Mouse (Mus musculus) neural tube, embryonic 11.5 days (tissue): ENCODE measurements at regions not wholly inside any gene's neighbourhood (a gene's known extent, or its start where the extent isn't known, plus 50 kb on each side); places are given as distances from the start of the nearest gene placed in this dataset.
A peak's percentile ranks its signal among the peaks of the same experiment; 100 is the strongest.
"Not testable (repeated sequence)": the region's sequence is repeated elsewhere in the genome, so short reads cannot be mapped to it uniquely, and the experiment has no call there.

ENCODE experiments used
- ATAC-seq: fragments of 200-750 bp; cut with Nextera tagmentation; 2 replicates; pipeline ENCODE4 v1.8.0; 2017; ENCODE audit warnings: moderate number of reproducible peaks, mild to moderate bottlenecking, moderate TSS enrichment, moderate library complexity; ENCODE audit not compliant: insufficient read depth, low FRiP score, low TSS enrichment
- DNase-seq: peaks from one replicate; pipeline ENCODE4 v3.0.0-alpha.2; 2015; ENCODE audit warnings: low spot score
- H3K27ac ChIP-seq: fragments of 300-500 bp; sonication (generic); 2 replicates; pipeline ENCODE4 v1.5.1; 2014; ENCODE audit warnings: low read depth, mild to moderate bottlenecking, low read length
- H3K27me3 ChIP-seq: fragments of 300-500 bp; sonication (generic); 2 replicates; pipeline ENCODE4 v1.6.1; 2014; ENCODE audit warnings: mild to moderate bottlenecking, low read length, mixed read lengths; ENCODE audit not compliant: control insufficient read depth, insufficient read depth
- H3K36me3 ChIP-seq: fragments of 300-500 bp; sonication (generic); 2 replicates; pipeline ENCODE4 v1.6.1; 2014; ENCODE audit warnings: mild to moderate bottlenecking, low read length, moderate library complexity, mixed read lengths; ENCODE audit not compliant: control insufficient read depth, insufficient read depth
- H3K4me1 ChIP-seq: fragments of 300-500 bp; sonication (generic); 2 replicates; pipeline ENCODE4 v1.6.1; 2014; ENCODE audit warnings: low read length, mixed read lengths; ENCODE audit not compliant: control insufficient read depth, insufficient read depth
- H3K4me2 ChIP-seq: fragments of 300-500 bp; sonication (generic); 2 replicates; pipeline ENCODE4 v1.6.1; 2014; ENCODE audit warnings: low read depth, mild to moderate bottlenecking, moderate library complexity
- H3K4me3 ChIP-seq: fragments of 300-500 bp; sonication (generic); 2 replicates; pipeline ENCODE4 v1.5.1; 2014; ENCODE audit warnings: low read depth, low read length
- H3K9ac ChIP-seq: fragments of 300-500 bp; sonication (generic); 2 replicates; pipeline ENCODE4 v1.6.1; 2014; ENCODE audit warnings: mild to moderate bottlenecking, low read length
- H3K9me3 ChIP-seq: fragments of 300-500 bp; sonication (generic); 2 replicates; pipeline ENCODE4 v1.6.1; 2016; ENCODE audit warnings: low read length; ENCODE audit not compliant: control insufficient read depth
- WGBS: fragments of 180-500 bp; shearing (Covaris S2); extraction: QIAGEN DNeasy Blood & Tissue Kit; methylation state at CpG from one replicate; pipeline ENCODE4 v1.1.7; 2014; 5-methylcytosine and 5-hydroxymethylcytosine counted together

DNA sequence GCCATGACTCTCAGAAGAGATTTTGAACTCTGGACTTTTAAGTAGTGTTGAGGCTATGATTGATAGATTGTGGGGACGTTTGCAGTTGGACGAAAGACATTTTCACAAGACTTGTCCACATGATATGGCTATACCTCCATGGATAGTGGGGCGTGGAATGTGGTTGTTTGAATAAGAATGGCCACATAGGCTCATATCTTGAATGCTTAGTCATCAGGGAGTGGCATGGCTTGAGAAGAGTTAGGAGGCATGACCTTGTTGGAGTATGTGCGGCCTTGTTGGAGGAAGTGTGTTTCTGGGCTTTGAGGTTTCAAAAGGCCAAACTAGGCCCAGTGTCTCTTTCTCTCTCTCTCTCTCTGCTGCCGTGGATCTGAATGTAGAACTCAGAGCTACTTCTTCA, 204.7 kb upstream of the Pclo start:
- DNase-seq (no peak), ATAC-seq (no peak)
- H3K4me2 ChIP-seq: no peak overlapping the region
- H3K36me3 ChIP-seq: no peaks in the 10 kb centered on the region
- H3K27me3 ChIP-seq: no peaks in the 10 kb centered on the region
- H3K4me1 ChIP-seq: no peaks in the 10 kb centered on the region
- H3K4me3 ChIP-seq: no peak overlapping the region
- no peak overlapping the region for H3K27ac ChIP-seq
- H3K9me3 ChIP-seq: no peaks in the 10 kb centered on the region
- H3K9ac ChIP-seq: no peak overlapping the region
- WGBS: 90% methylated on average over 5 of the region's 5 CpGs

DNA sequence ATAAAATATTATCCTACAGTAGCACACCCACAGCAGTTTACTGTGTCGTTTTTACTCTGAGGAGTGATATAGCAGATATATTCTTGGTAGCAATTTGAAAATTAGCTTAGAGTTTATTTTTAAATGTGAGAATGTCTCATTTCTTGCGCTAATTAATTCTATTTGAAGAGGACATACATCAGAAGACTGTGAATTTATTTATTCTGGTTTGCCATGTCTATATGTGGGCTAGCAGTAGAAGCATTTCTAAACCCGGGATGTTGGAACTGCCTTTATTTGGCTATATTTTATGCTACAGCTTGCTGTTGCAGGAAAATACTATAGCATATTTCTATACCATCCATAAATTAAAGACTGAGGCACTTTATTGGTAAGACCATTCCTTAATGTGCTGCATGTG, 203.0 kb upstream of the Pclo start:
- WGBS: 88% methylated on average over 3 of the region's 3 CpGs
- ATAC-seq (no peak), DNase-seq (no peak)
- Histone ChIP-seq H3K27me3 (no peaks in the 10 kb centered on the region), H3K36me3 (no peaks in the 10 kb centered on the region), H3K9ac (no peak overlapping the region), H3K4me2 (no peak overlapping the region), H3K4me3 (no peak overlapping the region), H3K4me1 (no peaks in the 10 kb centered on the region), H3K9me3 (no peaks in the 10 kb centered on the region), H3K27ac (no peak overlapping the region)

- H3K4me1 ChIP-seq: no peaks in the 10 kb centered on the region
- H3K4me3 ChIP-seq: no peak overlapping the region
- WGBS: 87% methylated on average over 4 of the region's 4 CpGs
- H3K9ac ChIP-seq: no peak overlapping the region
- DNase-seq (no peak), ATAC-seq (no peak)
- H3K27me3 ChIP-seq: no peaks in the 10 kb centered on the region
- no peak overlapping the region for H3K4me2 ChIP-seq
- no peaks in the 10 kb centered on the region for H3K36me3 ChIP-seq
- H3K27ac ChIP-seq: no peak overlapping the region
- H3K9me3 ChIP-seq: no peaks in the 10 kb centered on the region
Observed at GRCm38 (mm10) chr5:14320216-14320615, 194.5 kb upstream of the Pclo start.

DNA sequence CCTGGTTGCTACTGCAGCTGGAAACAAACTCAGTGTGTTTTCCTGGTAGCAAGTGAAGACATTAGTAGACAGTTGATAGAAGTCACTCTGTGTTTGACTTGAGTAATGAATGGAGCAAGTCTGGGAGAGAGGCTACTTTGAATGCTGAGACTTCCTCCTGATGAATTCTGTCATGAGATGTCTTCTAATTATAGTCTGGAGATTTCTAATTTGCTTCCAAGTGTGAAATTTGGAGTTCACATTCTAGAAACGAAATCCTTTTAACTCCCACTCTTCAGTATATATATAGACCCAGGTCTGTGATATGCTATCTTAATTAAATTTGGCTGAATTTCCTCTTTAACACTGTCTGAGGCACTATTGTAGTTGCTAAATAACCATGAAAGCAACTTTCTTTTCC, 192.7 kb upstream of the Pclo start:
- WGBS: 67% methylated on average over 1 of the region's 1 CpGs

GRCm38 (mm10) chr5:14360446-14360845, 154.3 kb upstream of the Pclo start:
- 71% methylated on average over 1 of the region's 1 CpGs for WGBS
- no peak for DNase-seq
- Histone ChIP-seq H3K9ac (no peak overlapping the region), H3K36me3 (no peaks in the 10 kb centered on the region), H3K4me3 (no peak overlapping the region), H3K9me3 (no peaks in the 10 kb centered on the region), H3K4me2 (no peak overlapping the region), H3K27ac (no peak overlapping the region), H3K4me1 (no peaks in the 10 kb centered on the region), H3K27me3 (no peaks in the 10 kb centered on the region)
- no peak for ATAC-seq

More for the DNA sequence above, 192.7 kb upstream of the Pclo start:
- H3K9ac ChIP-seq: no peak overlapping the region
- H3K27ac ChIP-seq: no peak overlapping the region
- no peak overlapping the region for H3K4me2 ChIP-seq
- ATAC-seq: no peak
- H3K4me1 ChIP-seq: no peaks in the 10 kb centered on the region
- no peak overlapping the region for H3K4me3 ChIP-seq
- no peaks in the 10 kb centered on the region for H3K36me3 ChIP-seq
- DNase-seq: no peak
- H3K9me3 ChIP-seq: no peaks in the 10 kb centered on the region
- no peaks in the 10 kb centered on the region for H3K27me3 ChIP-seq

DNA sequence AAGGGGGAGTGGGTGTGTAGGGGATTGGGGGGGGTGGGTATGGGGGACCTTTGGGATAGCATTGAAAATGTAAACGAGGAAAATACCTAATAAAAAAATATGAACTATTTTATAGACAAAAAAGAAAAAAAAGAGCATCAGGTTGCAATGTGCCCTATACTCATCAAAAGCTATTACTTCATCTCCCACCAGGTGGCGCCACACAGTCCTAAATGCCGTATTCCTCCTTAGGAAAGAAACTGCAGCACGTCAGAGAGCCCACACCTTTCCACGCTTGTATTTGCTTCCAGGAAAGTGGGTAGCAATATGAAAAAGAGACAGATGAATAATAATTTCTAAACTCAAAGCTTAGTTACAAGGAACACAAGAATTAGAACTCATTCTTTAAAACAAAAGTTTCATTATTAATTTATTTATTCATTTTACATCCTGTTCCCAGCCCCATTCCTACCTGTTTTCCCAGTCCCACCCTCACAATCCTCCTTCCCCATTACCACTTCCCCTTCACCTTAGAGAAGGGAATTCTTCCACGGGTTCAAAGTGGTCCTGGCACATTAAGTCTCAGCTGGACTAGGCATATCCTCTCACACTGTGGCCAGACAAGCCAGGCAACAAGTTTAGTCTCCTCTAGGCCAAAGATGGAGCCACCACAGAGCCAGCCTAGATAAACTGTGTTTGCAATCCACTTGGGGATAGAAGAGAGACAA, 125.4 kb upstream of the Pclo start:
- H3K4me1 ChIP-seq: no peaks in the 10 kb centered on the region
- H3K9ac ChIP-seq: no peak overlapping the region
- no peaks in the 10 kb centered on the region for H3K36me3 ChIP-seq
- WGBS: 24% methylated on average over 6 of the region's 6 CpGs
- ATAC-seq: peak; percentile 86; the same call in 1 of the 2 replicates
- no peaks in the 10 kb centered on the region for H3K9me3 ChIP-seq
- DNase-seq: peak; percentile 57
- no peak overlapping the region for H3K4me2 ChIP-seq
- no peak overlapping the region for H3K27ac ChIP-seq
- H3K27me3 ChIP-seq: no peaks in the 10 kb centered on the region
- H3K4me3 ChIP-seq: no peak overlapping the region

GRCm38 (mm10) chr5:14391793-14392192, 122.9 kb upstream of the Pclo start:
- H3K4me3 ChIP-seq: no peak overlapping the region
- H3K36me3 ChIP-seq: no peaks in the 10 kb centered on the region

GRCm38 (mm10) chr5:14403381-14403780, 111.3 kb upstream of the Pclo start:
- H3K4me2 ChIP-seq, H3K36me3 ChIP-seq, H3K4me3 ChIP-seq, H3K4me1 ChIP-seq, H3K27me3 ChIP-seq, H3K9ac ChIP-seq, H3K27ac ChIP-seq, DNase-seq, ATAC-seq, H3K9me3 ChIP-seq: not testable (repeated sequence)
- WGBS: 91% methylated on average over 4 of the region's 12 CpGs

More at GRCm38 (mm10) chr5:14391793-14392192, 122.9 kb upstream of the Pclo start:
- no peak overlapping the region for H3K27ac ChIP-seq
- no peaks in the 10 kb centered on the region for H3K9me3 ChIP-seq
- ATAC-seq (no peak), DNase-seq (no peak)
- no peak overlapping the region for H3K4me2 ChIP-seq
- H3K4me1 ChIP-seq: no peaks in the 10 kb centered on the region
- no peak overlapping the region for H3K9ac ChIP-seq
- no peaks in the 10 kb centered on the region for H3K27me3 ChIP-seq
- 81% methylated on average over 3 of the region's 3 CpGs for WGBS

DNA sequence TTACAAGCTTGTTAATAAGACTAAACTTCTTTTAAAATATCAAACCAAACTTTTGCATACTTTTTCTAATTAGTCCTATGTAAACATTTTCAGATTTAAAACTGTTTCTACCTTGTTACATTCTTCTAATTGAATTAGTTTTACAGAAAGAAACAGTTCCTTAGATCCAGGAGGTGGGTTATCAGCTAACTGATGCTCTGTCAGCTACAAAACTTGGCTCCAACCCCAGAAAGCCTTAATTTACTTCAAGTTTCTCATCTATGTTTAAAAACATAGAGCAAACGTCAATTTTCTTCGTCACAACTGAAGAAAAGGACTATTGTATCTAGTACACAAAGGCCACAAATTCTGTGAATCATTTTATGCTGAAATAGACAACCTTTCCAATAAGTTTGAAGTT, 110.4 kb upstream of the Pclo start:
- no peak for DNase-seq
- Histone ChIP-seq H3K27me3 (no peaks in the 10 kb centered on the region), H3K4me1 (no peaks in the 10 kb centered on the region), H3K27ac (no peak overlapping the region), H3K9me3 (no peaks in the 10 kb centered on the region), H3K36me3 (no peaks in the 10 kb centered on the region), H3K4me3 (no peak overlapping the region), H3K4me2 (no peak overlapping the region), H3K9ac (no peak overlapping the region)
- WGBS: 87% methylated on average over 2 of the region's 2 CpGs
- no peak for ATAC-seq
